Mouse (Mus musculus): ENCODE measurements around the gene Spns1. TPM values are rescaled to one million over a fixed set of nuclear protein-coding genes. Genes with fewer than 3 reads are reported as not detected.
"Not testable (repeated sequence)": the region's sequence is repeated elsewhere in the genome, so short reads cannot be mapped to it uniquely, and the experiment has no call there.

Spns1 gene
- total RNA-seq, 2 experiments from 2014 or later, result 8.3 to 8.4 TPM

DNA sequence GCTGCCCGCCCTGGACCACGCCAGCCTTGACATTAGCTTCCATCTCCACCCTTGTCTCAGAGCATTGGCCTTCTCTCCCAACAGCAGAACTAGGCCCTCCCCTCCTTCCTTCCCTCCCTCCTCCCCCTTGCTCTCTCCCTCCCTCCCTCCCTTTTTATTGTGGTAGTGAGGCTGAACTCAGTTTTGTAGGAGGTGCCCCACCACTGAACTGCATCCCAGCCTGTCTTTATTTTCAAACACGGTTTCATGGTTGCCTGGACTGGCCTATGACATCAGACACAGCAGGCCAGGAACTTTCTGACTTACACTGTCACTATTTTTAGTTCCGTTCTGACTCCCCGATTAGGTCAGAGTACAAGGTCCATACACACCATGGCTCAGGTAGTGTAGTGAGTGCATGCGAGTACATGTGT, 37.0 kb downstream of the Spns1 start:
- ATAC-seq (replicated peaks; ENCODE audit: poor library complexity), result no peak

- no peak for ATAC-seq (replicated peaks; ENCODE audit: poor library complexity)
Observed at GRCm38 (mm10) chr7:126339521-126339971, 37.7 kb downstream of the Spns1 start.

DNA sequence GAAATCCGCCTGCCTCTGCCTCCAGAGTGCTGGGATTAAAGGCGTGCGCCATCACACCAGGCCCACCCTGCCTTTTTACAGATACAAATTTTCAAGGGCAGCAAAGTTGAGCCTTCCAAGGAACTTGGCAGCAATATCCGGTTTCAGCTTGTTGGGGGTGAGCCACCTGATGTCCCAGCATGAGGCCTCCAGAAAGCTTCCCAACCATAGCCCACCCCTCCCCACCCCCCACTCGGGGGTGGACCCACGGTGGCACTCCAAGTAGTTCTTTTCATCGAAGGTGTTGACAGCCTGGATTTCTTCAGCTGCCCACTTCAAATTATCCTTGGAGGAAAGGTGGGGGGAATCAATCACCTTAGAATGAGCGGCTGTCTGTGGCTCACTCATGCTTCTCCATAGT, 38.3 kb downstream of the Spns1 start:
- ATAC-seq (replicated peaks; ENCODE audit: poor library complexity), result no peak

DNA sequence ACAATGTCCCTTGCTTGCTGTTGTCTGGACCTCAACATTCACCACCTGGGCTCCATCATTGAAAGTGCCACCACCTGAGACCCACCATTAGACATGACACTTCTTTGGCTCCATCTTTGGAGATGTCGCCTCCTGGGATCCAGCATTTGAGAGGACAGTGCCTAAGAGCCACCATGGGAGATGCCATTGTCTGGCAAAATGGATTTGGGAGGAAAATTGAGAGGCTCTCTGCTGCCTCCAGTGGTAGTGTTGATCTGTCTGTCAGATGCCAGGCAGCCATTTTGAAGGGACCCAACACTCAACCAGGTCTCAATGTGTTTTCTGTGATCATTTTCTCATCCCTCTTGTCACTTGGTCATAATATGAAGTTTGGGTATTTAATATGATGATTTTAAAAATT, 41.7 kb downstream of the Spns1 start:
- ATAC-seq (replicated peaks; ENCODE audit: poor library complexity), result peak; percentile 65

DNA sequence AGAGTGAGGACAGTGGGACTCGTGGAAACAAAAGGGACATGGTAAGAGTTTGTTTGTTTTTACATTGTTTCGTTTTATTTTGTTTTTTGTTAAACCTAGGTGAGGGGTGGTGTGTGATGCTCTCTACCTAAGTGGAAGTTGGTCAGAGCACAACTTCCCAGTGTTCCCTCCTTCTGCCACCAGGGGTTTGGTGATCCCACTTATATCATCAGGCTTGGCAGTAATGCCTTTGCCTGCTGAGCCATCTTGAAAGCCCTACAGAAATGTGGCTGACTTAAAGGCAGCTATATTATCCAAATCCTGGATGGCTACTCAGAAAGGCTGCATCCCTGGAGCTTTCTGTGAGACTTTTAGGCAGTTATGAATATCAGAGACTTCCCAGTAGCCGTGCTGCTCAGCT, 44.6 kb downstream of the Spns1 start:
- ATAC-seq (replicated peaks; ENCODE audit: poor library complexity), result no peak

- no peak for ATAC-seq (replicated peaks; ENCODE audit: poor library complexity)
Observed at GRCm38 (mm10) chr7:126330693-126331092, 46.6 kb downstream of the Spns1 start.

- ATAC-seq (replicated peaks; ENCODE audit: poor library complexity), result 0 out of 2 replicates have a peak, but pooled peaks have one; percentile 29
Observed at GRCm38 (mm10) chr7:126329907-126330645, 47.2 kb downstream of the Spns1 start.

DNA sequence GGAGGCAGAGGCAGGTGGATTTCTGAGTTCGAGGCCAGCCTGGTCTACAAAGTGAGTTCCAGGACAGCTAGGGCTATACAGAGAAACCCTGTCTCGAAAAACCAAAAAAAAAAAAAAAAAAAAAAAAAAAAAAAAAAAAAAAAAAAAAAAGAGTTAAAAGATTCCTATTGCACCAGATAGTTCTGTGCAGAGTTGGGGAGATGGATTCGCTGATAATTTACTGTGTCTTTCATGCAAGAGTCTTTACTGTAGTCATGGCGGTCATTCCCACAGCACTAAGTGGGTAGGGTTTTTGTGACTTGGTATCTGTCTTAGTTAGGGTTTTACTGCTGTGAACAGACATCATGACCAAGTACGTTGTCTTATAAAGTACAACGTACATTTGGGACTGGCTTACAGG, 48.4 kb downstream of the Spns1 start:
- not testable (repeated sequence) for ATAC-seq (replicated peaks; ENCODE audit: poor library complexity)

DNA sequence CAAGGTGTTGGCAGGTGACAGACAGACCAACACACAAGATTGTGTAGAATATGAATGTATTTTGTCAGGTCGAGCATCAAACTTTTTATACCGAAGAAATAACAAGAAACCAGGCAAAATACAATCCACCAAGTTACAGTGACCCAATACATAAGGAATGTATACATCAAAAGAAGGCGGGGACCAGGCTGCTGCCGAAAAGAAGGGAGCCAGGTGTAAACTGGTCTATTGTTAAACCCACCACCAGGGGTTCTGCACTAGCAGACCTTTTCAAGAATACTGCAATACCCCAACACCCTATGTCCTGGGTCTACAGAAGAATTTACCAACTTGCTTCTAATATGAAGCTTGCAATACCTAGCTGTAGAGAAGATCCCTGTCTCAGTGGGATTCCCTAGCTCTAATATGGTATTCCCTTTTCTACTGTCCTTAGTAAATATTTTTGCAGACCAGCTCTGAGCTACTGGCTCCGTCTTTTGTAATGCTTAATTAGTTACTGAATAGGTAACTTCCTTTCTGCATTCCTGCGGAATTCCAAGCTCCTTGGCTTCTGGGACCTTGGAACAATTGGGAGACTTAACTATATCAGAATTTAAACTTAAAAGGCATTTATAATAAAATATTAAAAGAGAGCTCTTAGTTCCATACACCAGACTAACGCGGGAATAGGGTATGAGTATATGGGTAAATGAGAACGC, 51.5 kb downstream of the Spns1 start:
- ATAC-seq (replicated peaks; ENCODE audit: poor library complexity), result not testable (repeated sequence)

DNA sequence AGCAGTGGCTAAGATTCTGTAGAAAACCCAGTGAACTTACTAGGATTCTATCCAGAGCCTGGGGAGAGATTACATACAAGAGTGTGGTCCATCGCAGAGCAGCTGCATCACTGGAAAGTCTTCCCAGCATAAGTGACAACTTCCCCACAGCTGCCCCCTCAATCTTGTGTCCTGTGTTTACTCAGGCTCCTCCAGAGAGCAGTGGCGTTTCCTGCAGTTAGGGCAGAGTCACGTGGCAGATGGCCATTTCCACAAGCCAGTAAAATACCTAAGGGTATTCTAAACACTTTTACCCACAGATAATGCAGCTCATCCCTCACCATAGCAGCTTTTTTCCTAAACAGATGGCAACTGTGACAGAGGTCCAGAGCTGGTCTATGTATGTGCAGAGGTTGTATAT, 52.5 kb downstream of the Spns1 start:
- ATAC-seq (replicated peaks; ENCODE audit: poor library complexity), result no peak

DNA sequence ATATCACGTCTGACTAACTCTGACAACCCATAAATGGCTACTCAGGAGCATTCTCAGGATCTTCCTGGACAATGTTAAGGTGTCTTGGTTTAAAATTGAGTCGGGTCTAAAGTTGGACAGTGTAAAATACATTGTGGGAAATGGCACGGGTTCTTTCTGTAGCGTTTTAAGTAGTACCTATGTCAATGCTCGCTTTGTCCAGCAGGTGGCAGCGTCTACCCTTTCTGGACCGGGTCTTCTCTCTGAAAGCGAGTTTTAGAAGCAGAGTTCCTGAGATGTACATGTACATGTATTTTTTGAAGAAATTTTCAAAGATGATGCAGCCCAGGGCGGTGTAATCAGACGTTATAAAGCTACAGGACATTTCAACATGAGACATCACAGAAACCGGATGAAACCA, 53.5 kb downstream of the Spns1 start:
- peak; percentile 93 for ATAC-seq (replicated peaks; ENCODE audit: poor library complexity)

Other genes starting within 250 kb of the Spns1 start
- gene Xpo6, start 176.9 kb downstream of the Spns1 start, total RNA-seq (2015), result 124 and 125 TPM in 2 replicates
- gene Xpo6, start 176.9 kb downstream of the Spns1 start, total RNA-seq (2017), result 38.4 and 51.4 TPM in 2 replicates
- gene Sbk1, start 104.8 kb downstream of the Spns1 start, total RNA-seq (2015), result 0.95 and 1.7 TPM in 2 replicates
- gene Sbk1, start 104.8 kb downstream of the Spns1 start, total RNA-seq (2017), result 1.5 and 2.0 TPM in 2 replicates
- gene Lat, start 7.9 kb downstream of the Spns1 start, total RNA-seq (2015), result 0.35 and 2.8 TPM in 2 replicates
- gene Lat, start 7.9 kb downstream of the Spns1 start, total RNA-seq (2017), result 1.0 and 1.6 TPM in 2 replicates
- gene Nfatc2ip, start 19.3 kb upstream of the Spns1 start, total RNA-seq (2015), result 11.4 and 12.2 TPM in 2 replicates
- gene Nfatc2ip, start 19.3 kb upstream of the Spns1 start, total RNA-seq (2017), result 14.9 and 15.3 TPM in 2 replicates
- not detected in 2 replicates for gene Cd19, start 37.4 kb upstream of the Spns1 start, total RNA-seq (2015)
- not detected in 2 replicates for gene Cd19, start 37.4 kb upstream of the Spns1 start, total RNA-seq (2017)
- 4.0 and 4.9 TPM in 2 replicates for gene Rabep2, start 51.3 kb upstream of the Spns1 start, total RNA-seq (2015)
- gene Rabep2, start 51.3 kb upstream of the Spns1 start, total RNA-seq (2017), result 12.9 and 19.5 TPM in 2 replicates
- gene Atp2a1, start 85.7 kb upstream of the Spns1 start, total RNA-seq (2015), result not detected in 2 replicates
- not detected in 2 replicates for gene Atp2a1, start 85.7 kb upstream of the Spns1 start, total RNA-seq (2017)
- gene Sh2b1, start 98.0 kb upstream of the Spns1 start, total RNA-seq (2015), result 33.4 and 36.3 TPM in 2 replicates
- 19.3 and 20.1 TPM in 2 replicates for gene Sh2b1, start 98.0 kb upstream of the Spns1 start, total RNA-seq (2017)
- gene Tufm, start 109.9 kb upstream of the Spns1 start, total RNA-seq (2015), result 89.9 and 97.9 TPM in 2 replicates
- 85.6 and 89.2 TPM in 2 replicates for gene Tufm, start 109.9 kb upstream of the Spns1 start, total RNA-seq (2017)
- 86.9 and 88.6 TPM in 2 replicates for gene Atxn2l, start 126.0 kb upstream of the Spns1 start, total RNA-seq (2015)
- 29.0 and 29.5 TPM in 2 replicates for gene Atxn2l, start 126.0 kb upstream of the Spns1 start, total RNA-seq (2017)
- 198 and 210 TPM in 2 replicates for gene Eif3c, start 189.0 kb upstream of the Spns1 start, total RNA-seq (2015)
- gene Eif3c, start 189.0 kb upstream of the Spns1 start, total RNA-seq (2017), result 226 and 261 TPM in 2 replicates
- 1.1 and 1.9 TPM in 2 replicates for gene Apobr, start 207.5 kb upstream of the Spns1 start, total RNA-seq (2015)
- 4.2 and 4.9 TPM in 2 replicates for gene Apobr, start 207.5 kb upstream of the Spns1 start, total RNA-seq (2017)
- gene Cln3, start 208.4 kb upstream of the Spns1 start, total RNA-seq (2015), result 33.0 and 36.3 TPM in 2 replicates
- 9.2 and 19.9 TPM in 2 replicates for gene Cln3, start 208.4 kb upstream of the Spns1 start, total RNA-seq (2017)
- 0.81 TPM in 1 of 2 replicates, not detected in the other for gene Il27, start 217.5 kb upstream of the Spns1 start, total RNA-seq (2015)
- 0.29 and 1.1 TPM in 2 replicates for gene Il27, start 217.5 kb upstream of the Spns1 start, total RNA-seq (2017)

All from megakaryocyte progenitor cell, adult 5-6 weeks (primary cell).